Mouse (Mus musculus) hindbrain, postnatal 0 days (tissue): ENCODE measurements at regions not wholly inside any gene's neighbourhood (a gene's known extent, or its start where the extent isn't known, plus 50 kb on each side); places are given as distances from the start of the nearest gene placed in this dataset.
A peak's percentile ranks its signal among the peaks of the same experiment; 100 is the strongest.

Source experiments
- ATAC-seq: fragments of 200-750 bp; cut with Nextera tagmentation; 2 replicates; pipeline ENCODE4 v1.8.0; 2017; ENCODE audit warnings: mild to moderate bottlenecking, moderate TSS enrichment, moderate library complexity
- DNase-seq: peaks from one replicate; pipeline ENCODE4 v3.0.0-alpha.2; 2015; ENCODE audit warnings: low spot score
- H3K27ac ChIP-seq: fragments of 300-500 bp; sonication (generic); 2 replicates; pipeline ENCODE4 v1.5.1; 2014; ENCODE audit warnings: mild to moderate bottlenecking
- H3K27me3 ChIP-seq: fragments of 300-500 bp; sonication (generic); 2 replicates; pipeline ENCODE4 v1.6.1; 2014; ENCODE audit warnings: low read length, mixed read lengths; ENCODE audit not compliant: insufficient read depth
- H3K36me3 ChIP-seq: fragments of 300-500 bp; sonication (generic); 2 replicates; pipeline ENCODE4 v1.6.1; 2014; ENCODE audit warnings: low read length, mixed read lengths; ENCODE audit not compliant: insufficient read depth
- H3K4me1 ChIP-seq: fragments of 300-500 bp; sonication (generic); 2 replicates; pipeline ENCODE4 v1.6.1; 2014; ENCODE audit warnings: antibody characterized with exemption, low read length, mixed read lengths; ENCODE audit not compliant: insufficient read depth
- H3K4me2 ChIP-seq: fragments of 300-500 bp; sonication (generic); 2 replicates; pipeline ENCODE4 v1.6.1; 2014; ENCODE audit warnings: low read depth, mild to moderate bottlenecking, low read length, moderate library complexity, mixed read lengths
- H3K4me3 ChIP-seq: fragments of 300-500 bp; sonication (generic); 2 replicates; pipeline ENCODE4 v1.5.1; 2014; ENCODE audit warnings: low read length
- H3K9ac ChIP-seq: fragments of 300-500 bp; sonication (generic); replicated peaks from 2 replicates; pipeline ENCODE4 v1.6.1; 2014; ENCODE audit warnings: mild to moderate bottlenecking, low read length, moderate library complexity, mixed read lengths
- H3K9me3 ChIP-seq: fragments of 300-500 bp; sonication (generic); 2 replicates; pipeline ENCODE4 v1.6.1; 2016; ENCODE audit warnings: low read length, mixed read lengths
- CTCF ChIP-seq: IDR thresholded peaks from 2 replicates; pipeline ENCODE4 v1.5.1; 2016; ENCODE audit warnings: antibody characterized with exemption, control low read depth, low read depth
- WGBS: fragments of 180-500 bp; shearing (Covaris S2); extraction: QIAGEN DNeasy Blood & Tissue Kit; methylation state at CpG from one replicate; pipeline ENCODE4 v1.1.7; 2014; 5-methylcytosine and 5-hydroxymethylcytosine counted together

- H3K27me3 ChIP-seq: no peaks in the 10 kb centered on the region
Observed at GRCm38 (mm10) chr7:82949372-82949771, 82.2 kb downstream of the Mex3b start.

GRCm38 (mm10) chr7:82957208-82957977 lies 90.3 kb downstream of the Mex3b start:
- Histone ChIP-seq H3K36me3 (no peaks in the 10 kb centered on the region), H3K9ac (no peak overlapping the region), H3K27me3 (no peaks in the 10 kb centered on the region), H3K4me1 (no peaks in the 10 kb centered on the region), H3K4me2 (no peak overlapping the region), H3K27ac (no peak overlapping the region), H3K9me3 (no peaks in the 10 kb centered on the region), H3K4me3 (no peak overlapping the region)
- 73% methylated on average over 20 of the region's 20 CpGs for WGBS
- ATAC-seq (no peak), DNase-seq (no peak)
- TF ChIP-seq CTCF: no peak

More at GRCm38 (mm10) chr7:82949372-82949771, 82.2 kb downstream of the Mex3b start:
- DNase-seq: peak; percentile 6
- no peak overlapping the region for H3K4me2 ChIP-seq
- no peak for ATAC-seq
- H3K4me3 ChIP-seq: no peak overlapping the region
- H3K36me3 ChIP-seq: no peaks in the 10 kb centered on the region
- no peak overlapping the region for H3K27ac ChIP-seq
- WGBS: 75% methylated on average over 6 of the region's 6 CpGs
- no peaks in the 10 kb centered on the region for H3K4me1 ChIP-seq
- no peak overlapping the region for H3K9ac ChIP-seq
- no peak for TF ChIP-seq CTCF
- no peaks in the 10 kb centered on the region for H3K9me3 ChIP-seq

GRCm38 (mm10) chr7:82970599-82970998 lies 103.5 kb downstream of the Mex3b start:
- no peak overlapping the region for H3K27ac ChIP-seq
- H3K4me3 ChIP-seq: no peak overlapping the region
- TF ChIP-seq CTCF: no peak
- ATAC-seq: no peak
- no peaks in the 10 kb centered on the region for H3K36me3 ChIP-seq
- no peak overlapping the region for H3K4me2 ChIP-seq
- no peaks in the 10 kb centered on the region for H3K4me1 ChIP-seq
- DNase-seq: no peak
- H3K9me3 ChIP-seq: no peaks in the 10 kb centered on the region
- no peak overlapping the region for H3K9ac ChIP-seq
- H3K27me3 ChIP-seq: no peaks in the 10 kb centered on the region
- whole genome bisulfite sequencing: 83% methylated on average over 1 of the region's 1 CpGs

- DNase-seq: no peak
- Histone ChIP-seq H3K9me3 (no peaks in the 10 kb centered on the region), H3K27ac (no peak overlapping the region), H3K27me3 (no peaks in the 10 kb centered on the region), H3K36me3 (no peaks in the 10 kb centered on the region), H3K4me1 (no peaks in the 10 kb centered on the region), H3K4me3 (no peak overlapping the region), H3K4me2 (no peak overlapping the region), H3K9ac (no peak overlapping the region)
- no peak for ATAC-seq
- 93% methylated on average over 5 of the region's 5 CpGs for WGBS
- TF ChIP-seq CTCF: no peak
Observed at GRCm38 (mm10) chr7:82971244-82971643, 104.1 kb downstream of the Mex3b start.

- H3K27me3 ChIP-seq: no peaks in the 10 kb centered on the region
- H3K4me3 ChIP-seq: no peak overlapping the region
- H3K4me1 ChIP-seq: no peaks in the 10 kb centered on the region
- H3K36me3 ChIP-seq: no peaks in the 10 kb centered on the region
- no peak for TF ChIP-seq CTCF
- 67% methylated on average over 12 of the region's 12 CpGs for WGBS
- no peak for ATAC-seq
- no peak for DNase-seq
- H3K27ac ChIP-seq: no peak overlapping the region
- H3K9me3 ChIP-seq: no peaks in the 10 kb centered on the region
- H3K9ac ChIP-seq: no peak overlapping the region
- H3K4me2 ChIP-seq: no peak overlapping the region
Observed at GRCm38 (mm10) chr7:82972214-82973006, 105.3 kb downstream of the Mex3b start.

GRCm38 (mm10) chr7:82990708-82991107 lies 123.6 kb downstream of the Mex3b start:
- Histone ChIP-seq H3K9me3 (no peaks in the 10 kb centered on the region), H3K9ac (no peak overlapping the region), H3K27ac (no peak overlapping the region), H3K4me3 (no peak overlapping the region), H3K4me2 (no peak overlapping the region), H3K36me3 (no peaks in the 10 kb centered on the region), H3K27me3 (no peaks in the 10 kb centered on the region), H3K4me1 (no peaks in the 10 kb centered on the region)
- no peak for DNase-seq
- no peak for TF ChIP-seq CTCF
- ATAC-seq: no peak

- ATAC-seq: no peak
- Histone ChIP-seq H3K27me3 (no peaks in the 10 kb centered on the region), H3K9me3 (no peaks in the 10 kb centered on the region), H3K36me3 (no peaks in the 10 kb centered on the region), H3K9ac (no peak overlapping the region), H3K4me3 (no peak overlapping the region), H3K27ac (no peak overlapping the region), H3K4me2 (no peak overlapping the region), H3K4me1 (no peaks in the 10 kb centered on the region)
- no peak for TF ChIP-seq CTCF
- WGBS: 89% methylated on average over 5 of the region's 5 CpGs
- no peak for DNase-seq
Observed at GRCm38 (mm10) chr7:82993136-82993535, 126.0 kb downstream of the Mex3b start.
